Mouse (Mus musculus) gastrocnemius, postnatal 14 days (tissue): ENCODE results near the gene Siah3. TPM values are rescaled to one million over a fixed set of nuclear protein-coding genes. Genes with fewer than 3 reads are reported as not detected.

Experiments
- total RNA-seq, 2 experiments: library from RNA; stranded (reverse); gene quantifications; 2 replicates each; pipeline ENCODE4 v1.2.3; 2021

Siah3 gene
- total RNA-seq, 2 experiments from 2014 or later = 0.16 to 0.43 TPM

Other genes starting within 250 kb of the Siah3 start
- gene Cpb2, start 213.7 kb upstream of the Siah3 start, total RNA-seq = not detected
- gene Zc3h13, start 171.6 kb upstream of the Siah3 start, total RNA-seq = 10 to 100 TPM; 14.4 to 16.6 TPM
- not detected for gene Spert, start 137.1 kb downstream of the Siah3 start, total RNA-seq
- not detected for gene Erich6b, start 186.3 kb downstream of the Siah3 start, total RNA-seq